Mouse (Mus musculus): Measurements from ENCODE around the gene Cytip. TPM values are rescaled to one million over a fixed set of nuclear protein-coding genes. Genes with fewer than 3 reads are reported as not detected.

Gene Cytip
- polyA plus RNA-seq, 1 experiment from 2014 or later, result 0.35 TPM

Other genes starting within 250 kb of the Cytip start
- 0.14 TPM in 1 of 2 replicates, not detected in the other for gene Galnt5, start 197.6 kb downstream of the Cytip start, polyA plus RNA-seq (2015; fragmentation: Nextera tagmentation; extraction: Ambion mirVana)
- 0.44 and 0.56 TPM in 2 replicates for gene Ermn, start 142.7 kb downstream of the Cytip start, polyA plus RNA-seq (2015; fragmentation: Nextera tagmentation; extraction: Ambion mirVana)
- gene Acvr1c, start 162.4 kb upstream of the Cytip start, polyA plus RNA-seq (2015; fragmentation: Nextera tagmentation; extraction: Ambion mirVana), result 0.22 and 0.62 TPM in 2 replicates

Data from hindbrain, embryonic 13.5 days (tissue).